Mouse (Mus musculus) frontal cortex, postnatal 36 days (tissue): Measurements from ENCODE around the gene Utp6.
"Not testable (repeated sequence)": the region's sequence is repeated elsewhere in the genome, so short reads cannot be mapped to it uniquely, and the experiment has no call there.

Experiments used
- DNase-seq, 2 experiments: peaks; one replicate each; pipeline ENCODE4 v3.0.0; 2022; ENCODE audit warnings: low spot score in 2 of 2

Gene Utp6

GRCm38 (mm10) chr11:79962125-79962876 lies at the start of gene Utp6:
Gene Utp6, minus strand, starts transcription at chr11:79962390.
- DNase-seq: peak; percentile 98

- DNase-seq: no peak
Observed at GRCm38 (mm10) chr11:79994271-79994988, 32.2 kb upstream of the Utp6 start.

- peak in 1 of 2 experiments; percentile 13 for DNase-seq
Observed at GRCm38 (mm10) chr11:79993356-79994270, 31.4 kb upstream of the Utp6 start.

- peak; percentile 91 to 94 for DNase-seq
Observed at GRCm38 (mm10) chr11:79992592-79993355, 30.6 kb upstream of the Utp6 start, which contains the start of gene Suz12. Gene Suz12, plus strand, starts transcription at chr11:79993106.

GRCm38 (mm10) chr11:79992035-79992591 lies 29.9 kb upstream of the Utp6 start:
- no peak for DNase-seq

GRCm38 (mm10) chr11:79991600-79991999 lies 29.4 kb upstream of the Utp6 start:
- DNase-seq: no peak

- DNase-seq: no peak
Observed at GRCm38 (mm10) chr11:79990120-79990519, 27.9 kb upstream of the Utp6 start.

GRCm38 (mm10) chr11:79987896-79988295 lies 25.7 kb upstream of the Utp6 start:
- DNase-seq: no peak

- no peak for DNase-seq
Observed at GRCm38 (mm10) chr11:79986886-79987285, 24.7 kb upstream of the Utp6 start.

GRCm38 (mm10) chr11:79977747-79978146 lies 15.6 kb upstream of the Utp6 start:
- DNase-seq: not testable (repeated sequence)

- DNase-seq: not testable (repeated sequence)
Observed at GRCm38 (mm10) chr11:79977061-79977460, 14.9 kb upstream of the Utp6 start.

- DNase-seq: not testable (repeated sequence)
Observed at GRCm38 (mm10) chr11:79976645-79977044, 14.5 kb upstream of the Utp6 start.

GRCm38 (mm10) chr11:79976222-79976621 lies 14.0 kb upstream of the Utp6 start:
- DNase-seq: no peak

- no peak for DNase-seq
Observed at GRCm38 (mm10) chr11:79975377-79975776, 13.2 kb upstream of the Utp6 start.

- peak in 1 of 2 experiments; percentile 14 for DNase-seq
Observed at GRCm38 (mm10) chr11:79973626-79974476, 11.7 kb upstream of the Utp6 start.

- no peak for DNase-seq
Observed at GRCm38 (mm10) chr11:79973133-79973532, 10.9 kb upstream of the Utp6 start.

- no peak for DNase-seq
Observed at GRCm38 (mm10) chr11:79967752-79968151, 5.6 kb upstream of the Utp6 start.

- DNase-seq: peak; percentile 15 to 24
Observed at GRCm38 (mm10) chr11:79965896-79966295, 3.7 kb upstream of the Utp6 start.

- no peak for DNase-seq
Observed at GRCm38 (mm10) chr11:79963212-79963974, 1.2 kb upstream of the Utp6 start.
